Mouse (Mus musculus) limb, embryonic 11.5 days (tissue): Measurements from ENCODE around the gene Utrn. TPM values are rescaled to one million over a fixed set of nuclear protein-coding genes. Genes with fewer than 3 reads are reported as not detected.

ENCODE experiments used
- ATAC-seq: fragments of 200-750 bp; cut with Nextera tagmentation; 2 replicates; pipeline ENCODE4 v1.8.0; 2017; ENCODE audit warnings: low read depth; ENCODE audit not compliant: insufficient number of reproducible peaks, low FRiP score, low TSS enrichment
- DNase-seq: peaks from one replicate; pipeline ENCODE4 v3.0.0-alpha.2; 2015; ENCODE audit warnings: low spot score
- H3K27ac ChIP-seq: fragments of 300-500 bp; sonication (generic); replicated peaks from 2 replicates; pipeline ENCODE4 v1.5.1; 2014; ENCODE audit warnings: low read depth, mild to moderate bottlenecking, low read length
- H3K27me3 ChIP-seq: fragments of 300-500 bp; sonication (generic); 2 replicates; pipeline ENCODE4 v1.6.1; 2014; ENCODE audit warnings: mild to moderate bottlenecking, low read length, mixed read lengths; ENCODE audit not compliant: control insufficient read depth, insufficient read depth
- H3K36me3 ChIP-seq: fragments of 300-500 bp; sonication (generic); 2 replicates; pipeline ENCODE4 v1.6.1; 2014; ENCODE audit warnings: mild to moderate bottlenecking, low read length, moderate library complexity, mixed read lengths; ENCODE audit not compliant: control insufficient read depth, insufficient read depth
- H3K4me1 ChIP-seq: fragments of 300-500 bp; sonication (generic); 2 replicates; pipeline ENCODE4 v1.6.1; 2014; ENCODE audit warnings: low read length, mixed read lengths; ENCODE audit not compliant: control insufficient read depth, insufficient read depth
- H3K4me2 ChIP-seq: fragments of 300-500 bp; sonication (generic); 2 replicates; pipeline ENCODE4 v1.6.1; 2014; ENCODE audit warnings: low read depth, mild to moderate bottlenecking, moderate library complexity; ENCODE audit not compliant: severe bottlenecking
- H3K4me3 ChIP-seq: fragments of 300-500 bp; sonication (generic); 2 replicates; pipeline ENCODE4 v1.5.1; 2014; ENCODE audit warnings: low read depth, low read length
- H3K9ac ChIP-seq: fragments of 300-500 bp; sonication (generic); 2 replicates; pipeline ENCODE4 v1.6.1; 2014; ENCODE audit warnings: mild to moderate bottlenecking, low read length
- H3K9me3 ChIP-seq: fragments of 300-500 bp; sonication (generic); 2 replicates; pipeline ENCODE4 v1.6.1; 2016; ENCODE audit warnings: low read length; ENCODE audit not compliant: control insufficient read depth
- WGBS: fragments of 180-500 bp; shearing (Covaris S2); extraction: QIAGEN DNeasy Blood & Tissue Kit; methylation state at CpG from one replicate; pipeline ENCODE4 v1.1.7; 2014; 5-methylcytosine and 5-hydroxymethylcytosine counted together
- polyA plus RNA-seq: library from polyadenylated mRNA; unstranded; fragments of >200 nt; fragmentation: Nextera tagmentation; extraction: Ambion mirVana; gene quantifications from 2 replicates; pipeline ENCODE4 v1.2.1, GENCODE M21; 2014

The Utrn gene
- polyA plus RNA-seq, 1 experiment from 2014 or later: 41.0 TPM

DNA sequence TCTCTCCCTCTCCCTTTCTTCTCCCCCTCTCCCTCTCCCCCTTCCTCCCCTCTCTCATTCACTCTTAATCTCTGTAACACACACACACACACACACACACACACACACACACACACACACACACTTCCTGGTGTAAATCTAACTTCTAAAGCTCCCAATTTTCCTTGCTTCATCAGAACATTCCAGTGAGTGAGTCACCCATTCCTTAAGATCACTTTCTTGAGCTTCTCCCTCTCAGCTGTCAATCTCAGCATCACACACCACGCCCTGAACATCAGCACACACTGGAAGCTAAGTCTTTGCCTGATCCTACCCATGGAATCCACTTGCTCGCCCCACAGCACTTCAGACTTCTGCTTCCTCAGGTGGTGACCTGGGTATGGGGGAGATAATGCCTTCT, 58.3 kb downstream of the Utrn start:
- no peak overlapping the region for H3K27ac ChIP-seq
- whole genome bisulfite sequencing: 81% methylated on average over 2 of the region's 2 CpGs
- H3K36me3 ChIP-seq: no peaks in the 10 kb centered on the region
- peaks cover 16% of the 10 kb centered on the region; the same call in 1 of the 2 replicates for H3K4me1 ChIP-seq
- H3K27me3 ChIP-seq: no peaks in the 10 kb centered on the region
- DNase-seq (no peak), ATAC-seq (no peak)
- H3K9me3 ChIP-seq: no peaks in the 10 kb centered on the region
- H3K4me2 ChIP-seq: no peak overlapping the region
- H3K9ac ChIP-seq: no peak overlapping the region
- no peak overlapping the region for H3K4me3 ChIP-seq

DNA sequence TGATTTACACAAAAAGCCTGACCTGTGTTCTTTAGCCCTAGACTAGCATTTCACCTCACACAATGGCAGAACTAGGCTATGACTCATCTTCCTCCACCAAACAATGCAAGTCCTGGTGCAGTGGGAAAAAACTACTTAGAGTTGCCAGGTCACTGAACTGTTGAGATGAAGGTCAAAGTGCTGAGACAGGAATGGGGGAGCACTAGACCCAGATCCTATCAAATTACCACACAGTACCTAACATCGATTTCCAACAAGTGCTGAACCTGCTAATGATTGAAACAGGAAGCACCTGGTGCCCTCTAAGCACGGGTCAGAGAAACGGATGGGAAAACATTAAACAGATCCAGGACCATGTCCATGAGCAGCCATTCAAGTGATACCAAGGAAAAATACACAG, 59.5 kb downstream of the Utrn start:
- H3K4me1 ChIP-seq: peaks cover 16% of the 10 kb centered on the region; the same call in 1 of the 2 replicates

DNA sequence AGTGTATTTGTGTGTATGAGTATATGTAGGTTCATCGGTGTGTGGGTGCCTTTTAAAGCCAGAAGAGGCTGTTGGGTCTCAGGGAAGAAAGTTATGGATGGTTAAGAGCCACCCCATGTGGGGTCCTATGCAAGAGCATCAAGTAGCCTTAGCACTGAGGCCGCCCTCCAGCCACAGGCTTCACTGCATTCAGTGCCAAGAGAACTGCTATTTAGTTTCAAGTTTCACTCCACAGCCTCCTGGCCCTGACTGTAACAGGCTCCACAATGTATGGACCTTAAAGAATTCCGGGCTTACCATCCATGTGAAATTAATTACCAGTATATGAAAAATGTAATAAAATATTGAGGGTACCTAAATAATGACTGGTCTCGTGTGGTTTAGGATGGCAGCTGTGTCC, 60.7 kb downstream of the Utrn start:
- H3K36me3 ChIP-seq: no peaks in the 10 kb centered on the region
- no peak overlapping the region for H3K4me3 ChIP-seq
- no peak overlapping the region for H3K4me2 ChIP-seq
- no peaks in the 10 kb centered on the region for H3K27me3 ChIP-seq
- peak; percentile 83; the same call in 1 of the 2 replicates for ATAC-seq
- no peak for DNase-seq
- H3K9ac ChIP-seq: no peak overlapping the region
- 69% methylated on average over 4 of the region's 4 CpGs for WGBS
- no peak overlapping the region for H3K27ac ChIP-seq
- no peaks in the 10 kb centered on the region for H3K9me3 ChIP-seq
- peaks cover 16% of the 10 kb centered on the region; the same call in 1 of the 2 replicates for H3K4me1 ChIP-seq

More for the DNA sequence above, 59.5 kb downstream of the Utrn start:
- no peak overlapping the region for H3K4me3 ChIP-seq
- no peak for ATAC-seq
- H3K27me3 ChIP-seq: no peaks in the 10 kb centered on the region
- 15% methylated on average over 3 of the region's 3 CpGs for WGBS
- no peak overlapping the region for H3K27ac ChIP-seq
- H3K9ac ChIP-seq: no peak overlapping the region
- no peak overlapping the region for H3K4me2 ChIP-seq
- DNase-seq: peak; percentile 49
- no peaks in the 10 kb centered on the region for H3K36me3 ChIP-seq
- H3K9me3 ChIP-seq: no peaks in the 10 kb centered on the region

DNA sequence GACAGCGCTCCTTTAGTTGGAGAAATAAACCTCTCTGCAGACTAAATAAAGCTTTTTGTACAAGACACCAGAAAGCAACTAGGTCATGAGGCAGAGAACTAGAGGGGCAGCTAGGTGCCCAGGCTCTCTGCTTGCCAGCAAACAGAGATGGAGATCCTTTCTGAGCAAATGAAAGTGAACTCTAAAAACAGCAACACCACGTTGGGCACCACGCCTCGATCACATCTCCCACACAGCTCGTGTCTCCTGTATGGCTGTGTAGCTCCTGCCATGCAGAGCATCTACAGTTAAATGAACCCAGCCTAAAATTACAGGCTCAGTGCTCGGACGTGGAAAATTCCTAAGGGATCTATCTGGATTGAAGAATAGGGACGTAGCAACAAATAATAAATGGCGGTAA, 61.5 kb downstream of the Utrn start:
- Histone ChIP-seq H3K36me3 (no peaks in the 10 kb centered on the region), H3K4me3 (no peak overlapping the region), H3K9ac (no peak overlapping the region), H3K9me3 (no peaks in the 10 kb centered on the region), H3K4me1 (peaks cover 16% of the 10 kb centered on the region; the same call in 1 of the 2 replicates), H3K27me3 (no peaks in the 10 kb centered on the region), H3K27ac (no peak overlapping the region), H3K4me2 (no peak overlapping the region)
- 86% methylated on average over 9 of the region's 9 CpGs for WGBS
- ATAC-seq: no peak
- DNase-seq: no peak

DNA sequence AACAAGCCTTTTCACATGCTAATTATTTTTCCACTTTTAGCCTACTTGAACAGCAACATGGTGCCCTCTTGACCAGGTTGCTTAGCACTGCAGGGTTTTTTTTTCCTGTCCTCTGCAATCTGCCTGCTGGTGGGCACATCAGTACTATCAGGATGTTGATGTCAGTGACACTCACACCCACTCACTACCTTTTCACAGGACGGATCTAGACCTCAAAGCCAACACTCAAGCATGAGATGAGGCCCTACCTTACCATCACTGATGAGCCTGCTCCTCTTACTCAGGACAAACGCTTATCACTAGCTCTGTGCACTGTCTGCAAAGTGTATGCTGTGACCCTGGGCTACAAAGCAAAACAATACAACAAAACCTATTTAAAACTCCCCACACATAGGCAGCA, 63.3 kb downstream of the Utrn start:
- H3K9ac ChIP-seq: no peak overlapping the region
- H3K36me3 ChIP-seq: no peaks in the 10 kb centered on the region
- DNase-seq (no peak), ATAC-seq (no peak)
- H3K4me2 ChIP-seq: no peak overlapping the region
- H3K9me3 ChIP-seq: no peaks in the 10 kb centered on the region; the same call in 1 of the 2 replicates
- WGBS: 80% methylated on average over 2 of the region's 2 CpGs
- no peak overlapping the region for H3K27ac ChIP-seq
- H3K27me3 ChIP-seq: no peaks in the 10 kb centered on the region
- H3K4me3 ChIP-seq: no peak overlapping the region
- H3K4me1 ChIP-seq: peaks cover 6% of the 10 kb centered on the region; the same call in 1 of the 2 replicates

DNA sequence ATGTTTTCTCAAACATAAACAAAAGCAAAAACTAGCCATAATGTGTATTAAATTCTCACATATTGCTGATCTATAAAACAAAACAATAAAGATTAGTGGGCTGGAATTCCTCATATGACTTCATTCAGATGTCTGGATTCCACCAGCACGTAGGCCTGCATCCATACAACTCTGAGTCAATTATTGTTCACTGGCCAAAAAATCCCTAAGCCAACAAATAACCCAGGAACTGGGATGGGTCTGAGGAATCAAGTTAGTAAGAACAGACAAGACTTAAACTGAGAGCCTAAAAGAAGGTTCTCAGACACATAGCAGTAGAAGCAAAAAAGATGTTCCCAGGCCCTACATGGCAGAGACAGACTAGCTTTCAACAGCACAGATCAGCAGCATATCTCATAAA, 65.2 kb downstream of the Utrn start:
- no peak for DNase-seq

DNA sequence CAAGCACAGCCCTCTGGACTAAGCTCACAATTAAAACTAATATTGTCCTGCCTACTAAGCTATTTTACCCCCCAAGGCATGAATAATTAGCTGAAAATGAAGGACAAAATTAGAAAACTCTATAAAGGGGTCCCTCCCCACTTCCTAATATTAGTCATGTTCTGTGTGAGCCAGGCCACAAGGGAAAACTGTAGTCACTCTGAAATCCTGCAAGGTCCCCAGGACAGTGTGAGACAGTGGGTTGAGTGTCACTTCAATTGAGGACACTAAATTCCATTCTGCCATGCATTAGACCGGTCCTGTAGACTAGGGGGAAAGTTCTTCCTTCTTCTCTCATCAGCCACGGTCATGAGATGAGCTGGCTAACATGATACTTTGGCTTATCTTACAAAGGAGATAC, 69.7 kb downstream of the Utrn start:
- ATAC-seq (no peak), DNase-seq (no peak)
- H3K27me3 ChIP-seq: no peaks in the 10 kb centered on the region
- H3K36me3 ChIP-seq: no peaks in the 10 kb centered on the region
- H3K27ac ChIP-seq: no peak overlapping the region
- no peak overlapping the region for H3K9ac ChIP-seq
- no peaks in the 10 kb centered on the region; the same call in 1 of the 2 replicates for H3K9me3 ChIP-seq
- H3K4me2 ChIP-seq: no peak overlapping the region
- H3K4me3 ChIP-seq: no peak overlapping the region
- H3K4me1 ChIP-seq: no peaks in the 10 kb centered on the region
- WGBS: 92% methylated on average over 2 of the region's 2 CpGs

More for the DNA sequence above, 65.2 kb downstream of the Utrn start:
- no peak overlapping the region for H3K4me2 ChIP-seq
- no peaks in the 10 kb centered on the region for H3K36me3 ChIP-seq
- ATAC-seq: no peak
- H3K9ac ChIP-seq: no peak overlapping the region
- H3K27me3 ChIP-seq: no peaks in the 10 kb centered on the region
- H3K4me1 ChIP-seq: peaks cover 2% of the 10 kb centered on the region; the same call in 1 of the 2 replicates
- H3K4me3 ChIP-seq: no peak overlapping the region
- WGBS: 86% methylated on average over 1 of the region's 1 CpGs
- no peak overlapping the region for H3K27ac ChIP-seq
- H3K9me3 ChIP-seq: no peaks in the 10 kb centered on the region; the same call in 1 of the 2 replicates

DNA sequence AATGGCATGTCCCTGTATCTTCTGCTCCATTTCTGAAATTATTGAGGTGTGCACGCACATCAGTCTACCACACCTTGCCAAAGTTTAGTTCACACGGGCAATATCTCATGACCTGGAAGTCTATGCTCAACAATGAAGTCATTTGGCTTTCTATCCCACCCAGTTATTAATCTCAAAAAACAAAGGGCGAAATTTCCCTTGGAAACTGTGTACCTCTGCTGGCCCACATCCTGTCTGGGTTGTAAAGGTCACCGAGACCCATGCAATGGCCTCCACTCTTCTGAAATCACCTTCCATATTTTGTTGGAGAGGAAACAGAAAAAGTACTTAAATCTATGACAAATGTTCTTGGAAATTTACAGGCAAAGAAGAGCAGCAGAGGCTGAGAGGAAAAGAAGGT, 70.9 kb downstream of the Utrn start:
- no peak overlapping the region for H3K27ac ChIP-seq
- H3K4me1 ChIP-seq: no peaks in the 10 kb centered on the region
- DNase-seq: no peak
- ATAC-seq: no peak
- no peak overlapping the region for H3K4me3 ChIP-seq
- no peaks in the 10 kb centered on the region; the same call in 1 of the 2 replicates for H3K9me3 ChIP-seq
- no peaks in the 10 kb centered on the region for H3K27me3 ChIP-seq
- no peak overlapping the region for H3K9ac ChIP-seq
- WGBS: 90% methylated on average over 4 of the region's 4 CpGs
- no peak overlapping the region for H3K4me2 ChIP-seq
- H3K36me3 ChIP-seq: no peaks in the 10 kb centered on the region

DNA sequence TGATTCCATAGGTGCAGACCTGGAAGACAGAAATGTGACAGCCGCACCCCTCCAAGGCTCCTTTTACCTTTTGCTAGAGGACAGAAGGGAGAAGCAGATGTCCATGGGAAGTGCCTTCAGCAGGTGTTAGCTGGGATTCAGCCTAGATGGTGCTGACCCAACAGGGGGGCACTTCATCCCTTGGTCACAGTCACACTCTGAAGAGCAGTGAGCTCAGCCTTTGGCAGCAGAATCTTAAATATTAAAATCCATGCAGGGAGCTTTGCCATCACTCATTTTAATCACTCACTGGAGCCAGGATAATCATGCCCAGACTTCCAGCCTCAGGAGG, 72.7 kb downstream of the Utrn start:
- H3K9ac ChIP-seq: no peak overlapping the region
- H3K27me3 ChIP-seq: no peaks in the 10 kb centered on the region
- no peaks in the 10 kb centered on the region; the same call in 1 of the 2 replicates for H3K9me3 ChIP-seq
- H3K4me2 ChIP-seq: no peak overlapping the region
- no peak for DNase-seq
- no peaks in the 10 kb centered on the region for H3K4me1 ChIP-seq
- no peak for ATAC-seq
- H3K4me3 ChIP-seq: no peak overlapping the region
- H3K36me3 ChIP-seq: no peaks in the 10 kb centered on the region
- 73% methylated on average over 1 of the region's 1 CpGs for WGBS
- H3K27ac ChIP-seq: no peak overlapping the region
